Mouse (Mus musculus): ENCODE data around the gene Tmem60. TPM values are rescaled to one million over a fixed set of nuclear protein-coding genes. Genes with fewer than 3 reads are reported as not detected.

Tmem60 gene
- polyA plus RNA-seq (2017; shearing (Covaris generic)): 10 to 100 TPM; 45.1 to 57.8 TPM

- ATAC-seq: peak; percentile 88
Observed at GRCm38 (mm10) chr5:20881915-20882800, at the start of gene Tmem60, which contains the start of gene Phtf2. Gene Tmem60 (plus strand): TSS chr5:20882191. Gene Phtf2 (minus strand): TSS chr5:20882124.

GRCm38 (mm10) chr5:20834399-20834798 lies 47.6 kb upstream of the Tmem60 start:
- no peak for ATAC-seq

GRCm38 (mm10) chr5:20837082-20837481 lies 44.9 kb upstream of the Tmem60 start:
- ATAC-seq: peak; percentile 62

GRCm38 (mm10) chr5:20843405-20843804 lies 38.6 kb upstream of the Tmem60 start:
- no peak for ATAC-seq

- ATAC-seq: no peak
Observed at GRCm38 (mm10) chr5:20843816-20844215, 38.2 kb upstream of the Tmem60 start.

GRCm38 (mm10) chr5:20847010-20847409 lies 35.0 kb upstream of the Tmem60 start:
- ATAC-seq: no peak

- no peak for ATAC-seq
Observed at GRCm38 (mm10) chr5:20855066-20855465, 26.9 kb upstream of the Tmem60 start.

GRCm38 (mm10) chr5:20858404-20858803 lies 23.6 kb upstream of the Tmem60 start:
- no peak for ATAC-seq

- no peak for ATAC-seq
Observed at GRCm38 (mm10) chr5:20860565-20860964, 21.4 kb upstream of the Tmem60 start.

GRCm38 (mm10) chr5:20861901-20862300 lies 20.1 kb upstream of the Tmem60 start:
- no peak for ATAC-seq

GRCm38 (mm10) chr5:20864216-20864969 lies 17.6 kb upstream of the Tmem60 start:
- ATAC-seq: peak; percentile 78

- ATAC-seq: peak; percentile 51
Observed at GRCm38 (mm10) chr5:20865193-20865755, 16.7 kb upstream of the Tmem60 start.

GRCm38 (mm10) chr5:20873146-20873545 lies 8.8 kb upstream of the Tmem60 start:
- no peak for ATAC-seq

- peak; percentile 32 for ATAC-seq
Observed at GRCm38 (mm10) chr5:20876934-20877426, 5.0 kb upstream of the Tmem60 start.

GRCm38 (mm10) chr5:20880386-20880785 lies 1.6 kb upstream of the Tmem60 start:
- no peak for ATAC-seq

- ATAC-seq: peak; percentile 0
Observed at GRCm38 (mm10) chr5:20880797-20881775, 905 bp upstream of the Tmem60 start.

GRCm38 (mm10) chr5:20884036-20884620 lies 2.1 kb downstream of the Tmem60 start:
- ATAC-seq: no peak

- ATAC-seq: no peak
Observed at GRCm38 (mm10) chr5:20897446-20898167, 15.6 kb downstream of the Tmem60 start.

GRCm38 (mm10) chr5:20904647-20905046 lies 22.7 kb downstream of the Tmem60 start:
- ATAC-seq: no peak

- ATAC-seq: no peak
Observed at GRCm38 (mm10) chr5:20905437-20905836, 23.4 kb downstream of the Tmem60 start.

- ATAC-seq: no peak
Observed at GRCm38 (mm10) chr5:20906191-20906590, 24.2 kb downstream of the Tmem60 start.
